Mouse (Mus musculus): Measurements from ENCODE around the gene Adamtsl2.

GRCm38 (mm10) chr2:27108144-27108543 lies 29.0 kb downstream of the Adamtsl2 start:
- TF ChIP-seq CTCF (IDR thresholded peaks at IDR 0.05; ENCODE audit: control insufficient read depth, insufficient read depth, low read length) (no peak), POLR2A (IDR thresholded peaks at IDR 0.05; ENCODE audit: borderline replicate concordance, control insufficient read depth, low read depth, low read length) (no peak)

Measured in bone marrow, adult 2 months (tissue).